Mouse (Mus musculus) layer of hippocampus, adult 6 months (tissue): Measurements from ENCODE around the gene Gck. TPM values are rescaled to one million over a fixed set of nuclear protein-coding genes. Genes with fewer than 3 reads are reported as not detected.

Experiments used
- long read RNA-seq, 2 experiments: library from polyadenylated mRNA; unstranded; transcript quantifications; one replicate each; pipeline ENCODE4 v2.0.0; 2019 to 2020
- polyA plus RNA-seq: library from polyadenylated mRNA; unstranded; fragments of <200 nt; fragmentation: Nextera tagmentation; gene quantifications from 2 replicates; pipeline ENCODE4 v1.2.3, GENCODE M21; 2021

Gck gene
- 1.5 and 2.3 TPM in 2 replicates for polyA plus RNA-seq
- long read RNA-seq, experiment 1, partial matches to known transcripts, result 0 of 2 reads
- long read RNA-seq, experiment 1, other reads (novel, unspliced or antisense), result 0 of 2 reads
- long read RNA-seq, experiment 2, partial matches to known transcripts, result 1 of 3 reads
- long read RNA-seq, experiment 2, other reads (novel, unspliced or antisense), result 0 of 3 reads

GRCm38 (mm10) chr11:5949586-5950352 is at the start of gene Gck:
Gene Gck, minus strand, starts transcription at chr11:5950081.

DNA sequence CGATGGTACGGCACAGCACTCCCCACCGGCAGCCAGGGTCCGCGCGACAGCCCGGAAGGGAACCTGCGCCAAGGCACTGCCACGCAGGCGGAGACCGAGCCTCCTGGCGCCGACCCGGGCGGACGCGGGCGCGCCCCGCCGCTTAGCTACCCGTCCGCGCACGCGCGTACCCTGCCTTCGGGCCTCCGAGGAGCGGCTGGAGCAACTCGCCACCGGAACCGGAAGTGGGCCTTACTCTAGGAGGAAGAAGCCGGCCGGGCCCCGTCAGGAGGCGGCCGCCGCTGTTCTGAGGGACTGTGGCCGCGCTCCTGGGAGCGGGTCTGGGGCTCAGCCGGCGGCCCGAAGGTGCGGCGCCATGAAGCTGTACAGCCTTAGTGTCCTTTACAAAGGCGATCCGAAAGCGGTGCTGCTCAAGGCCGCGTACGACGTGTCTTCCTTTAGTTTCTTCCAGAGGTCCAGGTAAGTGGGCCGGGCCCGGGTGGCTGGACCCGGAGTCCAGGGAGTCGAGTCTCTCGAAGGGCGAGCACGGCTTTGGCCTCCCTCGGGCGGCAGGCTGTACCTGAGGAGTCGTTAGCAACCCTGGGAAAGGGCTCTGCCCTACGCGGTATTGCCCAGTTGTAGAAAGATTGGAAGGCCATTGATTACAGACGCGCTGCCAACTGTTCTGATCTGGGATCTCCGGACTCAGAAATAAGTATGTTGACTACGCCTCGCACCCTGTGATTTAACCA is 5.8 kb upstream of the Gck start, which contains the start of gene Ykt6:
Ykt6 (plus strand) TSS at position 148 of the 731 bp plus-strand sequence.

GRCm38 (mm10) chr11:5898531-5898930 is 51.4 kb downstream of the Gck start, which contains the start of gene Myl7:
Gene Myl7, minus strand, starts transcription at chr11:5898782.

GRCm38 (mm10) chr11:5877921-5878526 is 71.9 kb downstream of the Gck start, which contains the start of gene Pold2:
Gene Pold2, minus strand, starts transcription at chr11:5878292.

GRCm38 (mm10) chr11:5861678-5862393 is 88.0 kb downstream of the Gck start, which contains the start of gene Aebp1:
Gene Aebp1, plus strand, starts transcription at chr11:5861947.

Other genes starting within 250 kb of the Gck start
- gene Mrps24, start 234.4 kb downstream of the Gck start, polyA plus RNA-seq, result 294 and 300 TPM in 2 replicates
- gene Urgcp, start 187.7 kb downstream of the Gck start, polyA plus RNA-seq, result 30.4 and 33.6 TPM in 2 replicates
- 65.4 and 66.2 TPM in 2 replicates for gene Dbnl, start 161.6 kb downstream of the Gck start, polyA plus RNA-seq
- gene Pgam2, start 146.3 kb downstream of the Gck start, polyA plus RNA-seq, result 43.4 and 44.1 TPM in 2 replicates
- 2.1 and 2.2 TPM in 2 replicates for gene Polm, start 112.1 kb downstream of the Gck start, polyA plus RNA-seq
- gene Aebp1, start 88.1 kb downstream of the Gck start, polyA plus RNA-seq, result 4.7 and 5.5 TPM in 2 replicates
- gene Pold2, start 71.8 kb downstream of the Gck start, polyA plus RNA-seq, result 26.7 and 29.4 TPM in 2 replicates
- gene Myl7, start 51.3 kb downstream of the Gck start, polyA plus RNA-seq, result not detected in 2 replicates
- 26.8 and 27.4 TPM in 2 replicates for gene Ykt6, start 5.6 kb upstream of the Gck start, polyA plus RNA-seq
- gene Camk2b, start 116.3 kb upstream of the Gck start, polyA plus RNA-seq, result 252 and 298 TPM in 2 replicates
- 1.0 and 1.1 TPM in 2 replicates for gene A730071L15Rik, start 249.9 kb upstream of the Gck start, polyA plus RNA-seq